Mouse (Mus musculus) activated CD4-positive, CD25-positive, alpha-beta regulatory T cell, adult 4 months (primary cell): Measurements from ENCODE around the gene Pias1. TPM values are rescaled to one million over a fixed set of nuclear protein-coding genes. Genes with fewer than 3 reads are reported as not detected.
A peak's percentile ranks its signal among the peaks of the same experiment; 100 is the strongest.

ENCODE experiments used
- ATAC-seq: one replicate; pipeline ENCODE4 v1.8.0; 2017
- polyA plus RNA-seq, 2 experiments: library from polyadenylated mRNA; unstranded; fragments of 100-300 nt; shearing (Covaris generic); gene quantifications; one replicate each; pipeline ENCODE4 v1.2.1; 2017

The Pias1 gene
- polyA plus RNA-seq: 100 to 1,000 TPM; 132 to 142 TPM

- no peak for ATAC-seq
Measured at GRCm38 (mm10) chr9:62987824-62988223, at the start of gene Pias1. Pias1 (minus strand) TSS chr9:62987924.

- no peak for ATAC-seq
Measured at GRCm38 (mm10) chr9:63035431-63035830, 47.7 kb upstream of the Pias1 start.

- ATAC-seq: no peak
Measured at GRCm38 (mm10) chr9:63031011-63031782, 43.5 kb upstream of the Pias1 start.

- no peak for ATAC-seq
Measured at GRCm38 (mm10) chr9:63022486-63022885, 34.8 kb upstream of the Pias1 start.

GRCm38 (mm10) chr9:63007371-63007770 is 19.6 kb upstream of the Pias1 start:
- no peak for ATAC-seq

- no peak for ATAC-seq
Measured at GRCm38 (mm10) chr9:63006081-63006820, 18.5 kb upstream of the Pias1 start.

- no peak for ATAC-seq
Measured at GRCm38 (mm10) chr9:62998561-62998960, 10.8 kb upstream of the Pias1 start.

GRCm38 (mm10) chr9:62997626-62998025 is 9.9 kb upstream of the Pias1 start:
- ATAC-seq: no peak

- no peak for ATAC-seq
Measured at GRCm38 (mm10) chr9:62995186-62995585, 7.5 kb upstream of the Pias1 start.

- ATAC-seq: no peak
Measured at GRCm38 (mm10) chr9:62990134-62990533, 2.4 kb upstream of the Pias1 start.

GRCm38 (mm10) chr9:62980777-62981202 is 6.9 kb downstream of the Pias1 start:
- ATAC-seq: peak; percentile 88

- peak; percentile 18 for ATAC-seq
Measured at GRCm38 (mm10) chr9:62980162-62980776, 7.5 kb downstream of the Pias1 start.

- ATAC-seq: no peak
Measured at GRCm38 (mm10) chr9:62979461-62980161, 8.1 kb downstream of the Pias1 start.

- ATAC-seq: peak; percentile 58
Measured at GRCm38 (mm10) chr9:62977152-62977551, 10.6 kb downstream of the Pias1 start.

GRCm38 (mm10) chr9:62975830-62976229 is 11.9 kb downstream of the Pias1 start:
- no peak for ATAC-seq

GRCm38 (mm10) chr9:62974439-62974838 is 13.3 kb downstream of the Pias1 start:
- ATAC-seq: no peak

GRCm38 (mm10) chr9:62972073-62972745 is 15.5 kb downstream of the Pias1 start:
- ATAC-seq: peak; percentile 83

- ATAC-seq: no peak
Measured at GRCm38 (mm10) chr9:62970345-62970744, 17.4 kb downstream of the Pias1 start.

- no peak for ATAC-seq
Measured at GRCm38 (mm10) chr9:62966018-62966417, 21.7 kb downstream of the Pias1 start.

GRCm38 (mm10) chr9:62952713-62953112 is 35.0 kb downstream of the Pias1 start:
- no peak for ATAC-seq

- ATAC-seq: no peak
Measured at GRCm38 (mm10) chr9:62945346-62945745, 42.4 kb downstream of the Pias1 start.

GRCm38 (mm10) chr9:62944063-62944462 is 43.7 kb downstream of the Pias1 start:
- no peak for ATAC-seq
